Mouse (Mus musculus) cerebellum, adult 2 months (tissue): Measurements from ENCODE around the gene Inafm1.

Experiments
- CTCF ChIP-seq: fragments of 200-500 bp; IDR thresholded peaks from 2 replicates; pipeline ENCODE4 v1.5.1; 2011; ENCODE audit warnings: low read depth, mild to moderate bottlenecking, control low read depth, low read length, moderate library complexity, borderline replicate concordance; ENCODE audit not compliant: insufficient read depth
- POLR2A ChIP-seq: fragments of 200-500 bp; IDR thresholded peaks from 2 replicates; pipeline ENCODE4 v1.6.1; 2011; ENCODE audit warnings: low read length, control low read depth, borderline replicate concordance; ENCODE audit not compliant: insufficient read depth

GRCm38 (mm10) chr7:16273766-16274140 is 336 bp upstream of the Inafm1 start:
- TF ChIP-seq CTCF (no peak), POLR2A (peak; percentile 50)
